Mouse (Mus musculus) liver, embryonic 16.5 days (tissue): ENCODE results near the gene Ndufb4. TPM values are rescaled to one million over a fixed set of nuclear protein-coding genes. Genes with fewer than 3 reads are reported as not detected.

Experiments
- ATAC-seq: fragments of 200-750 bp; cut with Nextera tagmentation; 2 replicates; pipeline ENCODE4 v1.8.0; 2017; ENCODE audit warnings: low read depth, mild to moderate bottlenecking, moderate number of reproducible peaks, moderate library complexity
- H3K27ac ChIP-seq: fragments of 300-500 bp; sonication (generic); 2 replicates; pipeline ENCODE4 v1.5.1; 2014; ENCODE audit warnings: mild to moderate bottlenecking, low read length
- H3K27me3 ChIP-seq: fragments of 300-500 bp; sonication (generic); 2 replicates; pipeline ENCODE4 v1.6.1; 2014; ENCODE audit warnings: low read depth, low read length, mixed read lengths; ENCODE audit not compliant: control insufficient read depth, insufficient read depth
- H3K36me3 ChIP-seq: fragments of 300-500 bp; sonication (generic); 2 replicates; pipeline ENCODE4 v1.6.1; 2014; ENCODE audit warnings: mild to moderate bottlenecking; ENCODE audit not compliant: control insufficient read depth, insufficient read depth
- H3K4me1 ChIP-seq: fragments of 300-500 bp; sonication (generic); 2 replicates; pipeline ENCODE4 v1.6.1; 2014; ENCODE audit warnings: low read depth, low read length, mixed read lengths; ENCODE audit not compliant: control insufficient read depth
- H3K4me2 ChIP-seq: fragments of 300-500 bp; sonication (generic); 2 replicates; pipeline ENCODE4 v1.6.1; 2014; ENCODE audit warnings: low read depth, low read length, mixed read lengths
- H3K4me3 ChIP-seq: fragments of 300-500 bp; sonication (generic); 2 replicates; pipeline ENCODE4 v1.5.1; 2014; ENCODE audit warnings: low read depth, mild to moderate bottlenecking, low read length
- H3K9ac ChIP-seq: fragments of 300-500 bp; sonication (generic); 2 replicates; pipeline ENCODE4 v1.6.1; 2014; ENCODE audit warnings: low read depth, low read length
- H3K9me3 ChIP-seq: fragments of 300-500 bp; sonication (generic); replicated peaks from 2 replicates; pipeline ENCODE4 v1.6.1; 2016; ENCODE audit warnings: low read length; ENCODE audit not compliant: control insufficient read depth
- WGBS: fragments of 180-500 bp; shearing (Covaris S2); extraction: QIAGEN DNeasy Blood & Tissue Kit; methylation state at CpG from one replicate; pipeline ENCODE4 v1.1.7; 2014; ENCODE audit not compliant: insufficient replicate concordance; 5-methylcytosine and 5-hydroxymethylcytosine counted together
- polyA plus RNA-seq: library from polyadenylated mRNA; unstranded; fragments of >200 nt; fragmentation: Nextera tagmentation; extraction: Ambion mirVana; gene quantifications from 2 replicates; pipeline ENCODE4 v1.2.1, GENCODE M21; 2015

The Ndufb4 gene
- polyA plus RNA-seq, 1 experiment from 2014 or later, result 27.8 TPM

DNA sequence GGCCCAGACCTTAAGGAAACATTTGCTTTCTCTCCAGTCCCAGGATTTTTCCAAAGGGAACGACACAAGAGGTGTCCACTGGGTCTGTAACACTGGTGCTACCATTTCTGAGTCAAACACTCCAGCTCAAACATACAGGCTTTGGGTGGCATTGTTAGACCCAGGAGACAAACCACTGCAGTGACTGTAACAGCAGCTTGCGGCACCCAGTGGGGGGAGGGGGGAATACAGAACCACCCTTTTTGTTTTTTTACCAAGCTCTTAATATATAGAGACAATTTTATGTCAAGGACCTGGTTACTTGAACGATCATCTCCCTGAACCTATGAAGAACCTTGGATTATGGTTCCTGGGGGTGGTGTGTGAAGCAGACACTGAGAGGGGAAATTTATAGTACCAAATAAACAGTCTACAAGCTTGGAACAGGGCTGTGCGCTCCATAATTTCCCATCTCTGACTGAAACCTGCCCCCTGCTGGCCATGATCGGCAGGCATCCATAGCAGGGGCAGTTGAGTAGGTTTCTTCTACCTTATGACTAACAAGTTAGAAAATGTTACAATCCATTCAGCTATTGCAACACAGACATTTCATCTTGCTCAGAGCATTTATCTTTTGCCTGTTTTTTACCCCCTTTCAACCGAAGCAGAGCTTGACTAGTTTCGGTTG lies 28.2 kb upstream of the Ndufb4 start:
- Histone ChIP-seq H3K9ac (no peak overlapping the region), H3K4me3 (no peak overlapping the region), H3K27ac (no peak overlapping the region), H3K4me1 (peaks cover 10% of the 10 kb centered on the region), H3K4me2 (no peak overlapping the region), H3K36me3 (no peaks in the 10 kb centered on the region), H3K27me3 (no peaks in the 10 kb centered on the region), H3K9me3 (no peaks in the 10 kb centered on the region)
- WGBS, result 40% methylated on average over 7 of the region's 7 CpGs
- no peak for ATAC-seq

DNA sequence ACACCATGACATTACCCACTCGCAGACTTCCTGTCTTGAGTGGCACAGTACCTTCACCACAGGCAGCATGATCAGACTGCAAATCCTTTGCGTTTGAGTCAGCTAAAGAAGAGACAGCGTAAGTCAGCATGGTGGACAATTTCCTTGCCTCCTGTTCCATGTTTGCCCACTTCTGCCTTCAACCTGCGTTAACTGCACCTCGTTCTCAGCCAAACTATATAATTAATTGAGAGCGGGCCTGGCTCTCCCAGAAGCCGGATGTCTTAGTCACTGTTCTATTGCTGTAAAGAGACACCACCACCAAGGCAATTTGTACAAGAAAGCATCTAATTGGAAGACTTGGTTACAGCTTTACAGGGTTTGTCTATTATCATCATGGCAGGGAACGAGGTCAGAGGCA lies 26.6 kb upstream of the Ndufb4 start:
- Histone ChIP-seq H3K4me3 (no peak overlapping the region), H3K27ac (no peak overlapping the region), H3K4me1 (peaks cover 10% of the 10 kb centered on the region), H3K9ac (no peak overlapping the region), H3K9me3 (no peaks in the 10 kb centered on the region), H3K4me2 (no peak overlapping the region), H3K27me3 (no peaks in the 10 kb centered on the region), H3K36me3 (no peaks in the 10 kb centered on the region)
- 66% methylated on average over 8 of the region's 8 CpGs for WGBS
- ATAC-seq, result no peak

DNA sequence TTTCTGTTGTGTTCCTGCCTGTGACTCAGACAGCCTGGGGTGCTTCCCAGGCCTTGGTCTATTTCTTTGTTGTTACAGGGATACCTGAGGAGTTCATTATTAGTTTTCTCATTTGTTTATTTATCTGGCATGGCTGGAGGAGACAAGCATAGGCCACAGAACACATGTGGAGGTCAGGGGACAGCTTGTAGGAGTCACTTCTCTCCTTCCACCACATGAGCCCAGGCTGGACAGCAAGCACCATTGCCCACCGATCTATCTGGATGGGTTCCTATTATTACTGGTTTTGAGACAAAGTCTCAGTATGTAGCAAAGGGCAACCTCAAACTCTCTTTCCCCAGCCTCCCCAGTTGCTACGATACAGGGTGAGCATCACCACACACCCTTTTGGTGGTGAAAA lies 26.0 kb upstream of the Ndufb4 start:
- H3K9me3 ChIP-seq, result no peaks in the 10 kb centered on the region
- H3K36me3 ChIP-seq, result no peaks in the 10 kb centered on the region
- H3K4me1 ChIP-seq, result peaks cover 7% of the 10 kb centered on the region
- no peak overlapping the region for H3K4me3 ChIP-seq
- no peak for ATAC-seq
- no peaks in the 10 kb centered on the region for H3K27me3 ChIP-seq
- 65% methylated on average over 2 of the region's 2 CpGs for WGBS
- no peak overlapping the region for H3K9ac ChIP-seq
- H3K27ac ChIP-seq, result no peak overlapping the region
- no peak overlapping the region for H3K4me2 ChIP-seq

DNA sequence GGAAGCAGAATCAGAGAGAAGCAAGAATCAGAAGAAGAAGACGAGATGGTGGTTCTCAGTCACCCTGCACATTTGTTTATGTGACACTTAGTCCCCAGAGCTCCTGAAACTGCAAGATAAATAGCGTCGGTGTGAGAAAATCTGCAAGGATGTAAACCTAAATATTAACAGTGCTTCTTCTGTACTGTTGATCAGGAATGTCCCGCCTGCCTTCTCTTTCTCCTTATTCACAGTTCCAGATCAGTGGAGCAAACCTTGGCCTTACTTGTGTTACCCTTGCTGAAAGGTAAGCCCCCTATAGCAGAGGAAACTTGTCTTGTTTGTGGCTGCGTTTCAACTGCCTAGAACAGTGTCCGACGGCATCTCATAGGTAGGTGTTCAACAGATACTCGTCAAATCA lies 23.3 kb upstream of the Ndufb4 start:
- 70% methylated on average over 8 of the region's 8 CpGs for WGBS

DNA sequence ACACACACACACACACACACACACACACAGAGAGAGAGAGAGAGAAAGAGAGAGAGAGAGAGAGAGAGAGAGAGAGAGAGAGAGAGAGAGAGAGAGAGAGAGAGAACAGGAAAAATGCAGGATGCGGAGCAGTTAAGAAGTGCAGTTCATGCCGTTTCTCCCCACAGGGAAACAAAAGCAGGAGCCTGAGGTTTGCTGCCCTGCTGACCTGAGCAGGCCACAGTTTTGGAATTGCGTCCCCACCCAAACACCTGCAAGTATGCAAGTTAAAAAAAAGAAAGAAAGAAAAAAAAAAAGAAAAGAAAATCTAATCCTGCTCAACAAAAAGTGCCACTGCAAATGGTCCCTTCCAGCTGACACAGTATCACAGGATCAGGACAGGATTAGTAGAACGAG lies 22.4 kb upstream of the Ndufb4 start:
- H3K9me3 ChIP-seq, result no peaks in the 10 kb centered on the region
- no peak overlapping the region for H3K4me2 ChIP-seq
- no peak overlapping the region for H3K9ac ChIP-seq
- H3K27ac ChIP-seq, result no peak overlapping the region
- 63% methylated on average over 4 of the region's 4 CpGs for WGBS
- H3K36me3 ChIP-seq, result no peaks in the 10 kb centered on the region
- no peaks in the 10 kb centered on the region for H3K27me3 ChIP-seq
- no peak for ATAC-seq
- H3K4me1 ChIP-seq, result no peaks in the 10 kb centered on the region
- H3K4me3 ChIP-seq, result no peak overlapping the region

More for the DNA sequence above, 23.3 kb upstream of the Ndufb4 start:
- Histone ChIP-seq H3K9ac (no peak overlapping the region), H3K27me3 (no peaks in the 10 kb centered on the region), H3K36me3 (no peaks in the 10 kb centered on the region), H3K4me1 (no peaks in the 10 kb centered on the region), H3K27ac (no peak overlapping the region), H3K4me3 (no peak overlapping the region), H3K4me2 (no peak overlapping the region), H3K9me3 (no peaks in the 10 kb centered on the region)
- no peak for ATAC-seq

DNA sequence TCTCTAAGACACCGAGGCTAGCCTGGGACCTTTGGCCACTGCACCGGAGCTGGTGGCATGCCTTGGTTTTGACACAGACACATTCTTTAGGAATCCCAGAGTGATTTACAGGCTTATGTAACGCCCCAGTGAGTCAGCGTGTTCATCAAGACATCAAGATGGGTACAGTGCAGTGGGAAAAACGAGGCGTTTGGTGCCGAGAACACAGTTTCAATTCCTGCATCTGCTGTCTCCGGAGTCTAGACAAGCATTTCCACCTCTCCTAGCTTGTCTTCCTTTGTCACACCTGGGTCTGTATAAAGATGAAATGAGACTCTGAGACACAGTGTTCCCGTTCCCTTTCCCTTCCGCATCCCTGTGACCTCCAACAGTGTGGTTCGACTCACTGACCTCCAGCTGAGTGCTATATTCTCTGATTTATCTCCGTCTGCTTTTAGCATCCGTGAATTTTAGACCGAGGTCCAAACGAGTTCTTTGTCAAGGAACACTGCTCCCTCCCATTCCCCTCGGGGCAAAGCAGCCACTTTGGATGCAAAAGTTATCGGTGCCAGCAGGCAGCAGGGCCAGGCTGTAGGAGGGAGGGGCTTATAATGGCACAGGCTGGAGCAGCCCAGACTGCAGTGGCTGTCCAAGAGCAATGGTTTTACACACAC lies 21.9 kb upstream of the Ndufb4 start:
- Histone ChIP-seq H3K9me3 (no peaks in the 10 kb centered on the region), H3K36me3 (no peaks in the 10 kb centered on the region), H3K27ac (no peak overlapping the region), H3K4me3 (no peak overlapping the region), H3K4me2 (no peak overlapping the region), H3K27me3 (no peaks in the 10 kb centered on the region), H3K9ac (no peak overlapping the region), H3K4me1 (no peaks in the 10 kb centered on the region)
- no peak for ATAC-seq
- 59% methylated on average over 17 of the region's 17 CpGs for WGBS

DNA sequence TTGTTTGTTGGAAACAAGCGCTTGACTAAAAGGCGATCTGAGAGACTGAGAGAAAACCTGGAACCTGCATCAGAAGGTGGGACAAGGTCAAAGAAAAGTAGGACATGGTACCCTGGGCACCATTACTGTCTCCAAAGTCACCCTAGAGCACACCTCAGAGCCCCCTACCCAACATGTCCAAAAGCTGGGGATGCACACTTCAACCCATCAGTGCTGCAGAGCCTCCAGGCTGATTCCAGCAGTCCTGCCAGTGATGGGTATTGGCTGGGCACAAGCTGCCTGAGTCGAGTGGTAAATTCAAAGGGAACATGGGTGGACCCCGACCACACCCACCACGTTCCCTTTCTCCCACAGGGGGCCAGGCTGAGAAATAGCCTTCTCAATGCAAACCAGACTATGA lies 21.1 kb upstream of the Ndufb4 start:
- WGBS, result 63% methylated on average over 5 of the region's 5 CpGs
- no peak overlapping the region for H3K4me2 ChIP-seq

DNA sequence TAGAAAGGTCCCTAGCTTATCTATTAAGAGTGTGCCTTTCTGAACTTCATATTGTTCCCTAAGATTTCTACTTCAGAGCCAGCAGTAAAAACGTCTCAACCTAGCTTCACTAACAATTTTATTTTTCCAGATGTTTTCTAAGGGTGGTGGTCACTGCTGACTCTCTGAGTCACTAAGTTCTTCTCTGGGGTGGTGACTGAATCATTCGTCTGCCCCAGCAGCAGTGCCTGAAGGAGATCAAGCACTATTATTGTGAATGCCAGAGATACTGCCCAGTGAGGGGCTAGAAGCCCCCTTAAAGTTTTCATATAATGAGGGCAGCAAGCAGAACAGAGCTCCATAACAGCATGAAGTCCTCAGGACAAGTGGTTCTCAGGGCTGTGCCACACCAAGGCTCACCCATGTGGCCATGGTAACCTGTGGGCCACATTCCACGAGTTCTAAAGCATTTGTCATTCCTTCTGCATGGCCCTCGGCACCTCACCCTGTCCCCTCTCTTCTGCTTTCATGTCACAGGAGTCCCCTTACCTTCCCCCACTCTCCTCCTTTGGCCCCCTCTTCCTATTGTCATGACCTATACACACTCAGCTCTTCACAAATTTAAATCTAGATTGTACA lies 16.5 kb upstream of the Ndufb4 start:
- Histone ChIP-seq H3K4me3 (no peak overlapping the region), H3K36me3 (no peaks in the 10 kb centered on the region), H3K27ac (no peak overlapping the region), H3K27me3 (no peaks in the 10 kb centered on the region), H3K4me2 (no peak overlapping the region), H3K9ac (no peak overlapping the region), H3K9me3 (no peaks in the 10 kb centered on the region), H3K4me1 (no peaks in the 10 kb centered on the region)
- WGBS, result 31% methylated on average over 4 of the region's 4 CpGs
- no peak for ATAC-seq

More for the DNA sequence above, 21.1 kb upstream of the Ndufb4 start:
- H3K36me3 ChIP-seq, result no peaks in the 10 kb centered on the region
- no peaks in the 10 kb centered on the region for H3K4me1 ChIP-seq
- no peak for ATAC-seq
- no peaks in the 10 kb centered on the region for H3K9me3 ChIP-seq
- H3K27me3 ChIP-seq, result no peaks in the 10 kb centered on the region
- no peak overlapping the region for H3K27ac ChIP-seq
- H3K9ac ChIP-seq, result no peak overlapping the region
- no peak overlapping the region for H3K4me3 ChIP-seq

DNA sequence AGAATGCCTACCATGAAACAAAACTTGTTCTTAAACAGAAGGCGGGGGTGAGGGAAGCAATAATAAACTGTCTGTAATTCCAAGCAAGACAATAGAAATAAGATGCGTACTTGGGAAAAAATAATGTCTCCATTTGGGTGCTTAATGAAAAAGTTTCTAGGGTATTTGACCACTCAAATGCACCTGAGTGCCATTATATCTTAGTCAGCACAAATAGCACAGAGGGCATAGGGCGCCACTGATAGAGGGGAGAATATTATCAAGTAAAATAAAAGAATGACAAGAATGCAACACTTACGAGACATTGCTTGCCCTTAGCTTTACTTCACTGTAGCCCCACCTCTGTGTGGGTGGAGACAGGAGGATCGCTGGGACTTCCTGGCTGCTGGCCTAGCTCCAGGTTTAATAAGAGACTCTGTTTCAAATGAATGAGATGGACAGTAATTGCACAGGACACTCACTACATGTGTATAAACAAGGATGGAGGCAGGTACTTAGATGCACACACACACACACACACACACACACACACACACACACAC lies 11.2 kb upstream of the Ndufb4 start:
- no peaks in the 10 kb centered on the region for H3K36me3 ChIP-seq
- no peak overlapping the region for H3K9ac ChIP-seq
- H3K27me3 ChIP-seq, result no peaks in the 10 kb centered on the region
- no peak overlapping the region for H3K4me2 ChIP-seq
- no peak overlapping the region for H3K4me3 ChIP-seq
- H3K4me1 ChIP-seq, result no peaks in the 10 kb centered on the region
- ATAC-seq, result no peak
- no peaks in the 10 kb centered on the region for H3K9me3 ChIP-seq
- 60% methylated on average over 5 of the region's 5 CpGs for WGBS
- no peak overlapping the region for H3K27ac ChIP-seq
